Mouse (Mus musculus): ENCODE data around the gene Trub2. TPM values are rescaled to one million over a fixed set of nuclear protein-coding genes. Genes with fewer than 3 reads are reported as not detected.

Gene Trub2
- total RNA-seq, 1 experiment from 2014 or later: 33.6 TPM

GRCm38 (mm10) chr2:29773323-29773722 lies 15.0 kb downstream of the Trub2 start:
- no peak for DNase-seq

GRCm38 (mm10) chr2:29771611-29772461 lies 16.5 kb downstream of the Trub2 start:
- peak; percentile 69 for DNase-seq

GRCm38 (mm10) chr2:29770162-29770561 lies 18.1 kb downstream of the Trub2 start:
- DNase-seq: no peak

- DNase-seq: no peak
Observed at GRCm38 (mm10) chr2:29768901-29769300, 19.4 kb downstream of the Trub2 start.

GRCm38 (mm10) chr2:29767976-29768709 lies 20.2 kb downstream of the Trub2 start:
- DNase-seq: no peak

GRCm38 (mm10) chr2:29764831-29765230 lies 23.5 kb downstream of the Trub2 start:
- DNase-seq: peak; percentile 89

GRCm38 (mm10) chr2:29755693-29756092 lies 32.6 kb downstream of the Trub2 start:
- no peak for DNase-seq

- DNase-seq: no peak
Observed at GRCm38 (mm10) chr2:29752397-29752796, 35.9 kb downstream of the Trub2 start.

- DNase-seq: no peak
Observed at GRCm38 (mm10) chr2:29751497-29751896, 36.8 kb downstream of the Trub2 start, which contains the start of gene Gm13420. TSS of gene Gm13420 (minus strand) at chr2:29751685.

GRCm38 (mm10) chr2:29748499-29748898 lies 39.8 kb downstream of the Trub2 start:
- no peak for DNase-seq

GRCm38 (mm10) chr2:29747852-29748251 lies 40.5 kb downstream of the Trub2 start:
- no peak for DNase-seq

- no peak for DNase-seq
Observed at GRCm38 (mm10) chr2:29747188-29747782, 41.0 kb downstream of the Trub2 start.

- DNase-seq: no peak
Observed at GRCm38 (mm10) chr2:29744256-29744655, 44.0 kb downstream of the Trub2 start.

- no peak for DNase-seq
Observed at GRCm38 (mm10) chr2:29741207-29741606, 47.1 kb downstream of the Trub2 start.

GRCm38 (mm10) chr2:29739368-29739767 lies 48.9 kb downstream of the Trub2 start:
- DNase-seq: no peak

GRCm38 (mm10) chr2:29738799-29739198 lies 49.5 kb downstream of the Trub2 start:
- no peak for DNase-seq

GRCm38 (mm10) chr2:29737209-29737925 lies 50.9 kb downstream of the Trub2 start:
- DNase-seq: no peak

- DNase-seq: no peak
Observed at GRCm38 (mm10) chr2:29735708-29736107, 52.6 kb downstream of the Trub2 start.

GRCm38 (mm10) chr2:29733348-29733747 lies 55.0 kb downstream of the Trub2 start:
- DNase-seq: no peak

- peak; percentile 42 for DNase-seq
Observed at GRCm38 (mm10) chr2:29732559-29732958, 55.7 kb downstream of the Trub2 start.

- DNase-seq: peak; percentile 82
Observed at GRCm38 (mm10) chr2:29731545-29731944, 56.8 kb downstream of the Trub2 start.

- DNase-seq: no peak
Observed at GRCm38 (mm10) chr2:29729500-29729899, 58.8 kb downstream of the Trub2 start.
